Mouse (Mus musculus) stomach, embryonic 16.5 days (tissue): Measurements from ENCODE around the gene Sorbs2. TPM values are rescaled to one million over a fixed set of nuclear protein-coding genes. Genes with fewer than 3 reads are reported as not detected.

Source experiments
- ATAC-seq: fragments of 200-750 bp; cut with Nextera tagmentation; 2 replicates; pipeline ENCODE4 v1.8.0; 2017; ENCODE audit warnings: moderate number of reproducible peaks, moderate TSS enrichment; ENCODE audit not compliant: insufficient read depth, low FRiP score
- H3K27ac ChIP-seq: fragments of 300-500 bp; sonication (generic); 2 replicates; pipeline ENCODE4 v1.5.1; 2014; ENCODE audit warnings: low read length
- H3K27me3 ChIP-seq: fragments of 300-500 bp; sonication (generic); 2 replicates; pipeline ENCODE4 v1.6.1; 2014; ENCODE audit warnings: low read length, control low read depth, mixed read lengths; ENCODE audit not compliant: control insufficient read depth, insufficient read depth
- H3K36me3 ChIP-seq: fragments of 300-500 bp; sonication (generic); 2 replicates; pipeline ENCODE4 v1.6.1; 2014; ENCODE audit warnings: low read length; ENCODE audit not compliant: control insufficient read depth, insufficient read depth
- H3K4me1 ChIP-seq: fragments of 300-500 bp; sonication (generic); 2 replicates; pipeline ENCODE4 v1.6.1; 2014; ENCODE audit warnings: low read length, control low read depth, mixed read lengths; ENCODE audit not compliant: control insufficient read depth, insufficient read depth
- H3K4me2 ChIP-seq: fragments of 300-500 bp; sonication (generic); 2 replicates; pipeline ENCODE4 v1.6.1; 2014; ENCODE audit warnings: low read depth, low read length, mixed read lengths
- H3K4me3 ChIP-seq: fragments of 300-500 bp; sonication (generic); replicated peaks from 2 replicates; pipeline ENCODE4 v1.5.1; 2014; ENCODE audit warnings: mild to moderate bottlenecking, low read length
- H3K9ac ChIP-seq: fragments of 300-500 bp; sonication (generic); 2 replicates; pipeline ENCODE4 v1.6.1; 2014; ENCODE audit warnings: low read length
- H3K9me3 ChIP-seq: fragments of 300-500 bp; sonication (generic); replicated peaks from 2 replicates; pipeline ENCODE4 v1.6.1; 2016; ENCODE audit warnings: low read length, control low read depth; ENCODE audit not compliant: control insufficient read depth
- WGBS: fragments of 180-500 bp; shearing (Covaris S2); extraction: QIAGEN DNeasy Blood & Tissue Kit; methylation state at CpG from one replicate; pipeline ENCODE4 v1.1.7; 2014; 5-methylcytosine and 5-hydroxymethylcytosine counted together
- polyA plus RNA-seq: library from polyadenylated mRNA; unstranded; fragments of >200 nt; fragmentation: Nextera tagmentation; extraction: Ambion mirVana; gene quantifications from 2 replicates; pipeline ENCODE4 v1.2.1, GENCODE M21; 2015

Gene Sorbs2
- polyA plus RNA-seq, 1 experiment from 2014 or later: 28.3 TPM

- Histone ChIP-seq H3K27ac (no peak overlapping the region), H3K4me2 (no peak overlapping the region), H3K36me3 (no peaks in the 10 kb centered on the region), H3K27me3 (no peaks in the 10 kb centered on the region), H3K4me3 (no peak overlapping the region), H3K9ac (no peak overlapping the region), H3K4me1 (no peaks in the 10 kb centered on the region), H3K9me3 (no peaks in the 10 kb centered on the region)
- no peak for ATAC-seq
- WGBS: 72% methylated on average over 3 of the region's 3 CpGs
Measured at GRCm38 (mm10) chr8:45557936-45558335, 50.3 kb downstream of the Sorbs2 start.

DNA sequence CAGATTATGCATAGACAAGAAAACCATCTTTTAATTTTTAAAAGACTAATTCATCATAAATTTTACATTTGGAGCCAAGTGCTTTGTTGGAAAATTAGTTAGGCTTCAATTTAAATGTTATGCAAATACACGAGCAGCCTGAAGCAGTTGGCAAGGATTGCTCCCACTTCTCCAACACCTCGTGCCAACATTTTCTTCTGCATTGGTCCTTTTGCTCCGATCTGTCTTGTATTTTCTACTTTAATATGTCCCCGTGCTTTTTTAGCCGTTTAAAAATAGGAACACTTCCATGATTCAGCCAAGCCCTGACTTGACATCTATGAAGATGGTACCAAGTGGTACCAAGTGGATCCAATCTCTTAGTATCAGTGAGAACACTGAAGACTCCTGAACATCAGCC lies 50.8 kb downstream of the Sorbs2 start:
- no peak overlapping the region for H3K27ac ChIP-seq
- H3K4me2 ChIP-seq: no peak overlapping the region
- no peak overlapping the region for H3K4me3 ChIP-seq
- H3K36me3 ChIP-seq: no peaks in the 10 kb centered on the region
- no peak for ATAC-seq
- no peaks in the 10 kb centered on the region for H3K27me3 ChIP-seq
- no peaks in the 10 kb centered on the region for H3K4me1 ChIP-seq
- 81% methylated on average over 5 of the region's 5 CpGs for WGBS
- no peak overlapping the region for H3K9ac ChIP-seq
- no peaks in the 10 kb centered on the region for H3K9me3 ChIP-seq

DNA sequence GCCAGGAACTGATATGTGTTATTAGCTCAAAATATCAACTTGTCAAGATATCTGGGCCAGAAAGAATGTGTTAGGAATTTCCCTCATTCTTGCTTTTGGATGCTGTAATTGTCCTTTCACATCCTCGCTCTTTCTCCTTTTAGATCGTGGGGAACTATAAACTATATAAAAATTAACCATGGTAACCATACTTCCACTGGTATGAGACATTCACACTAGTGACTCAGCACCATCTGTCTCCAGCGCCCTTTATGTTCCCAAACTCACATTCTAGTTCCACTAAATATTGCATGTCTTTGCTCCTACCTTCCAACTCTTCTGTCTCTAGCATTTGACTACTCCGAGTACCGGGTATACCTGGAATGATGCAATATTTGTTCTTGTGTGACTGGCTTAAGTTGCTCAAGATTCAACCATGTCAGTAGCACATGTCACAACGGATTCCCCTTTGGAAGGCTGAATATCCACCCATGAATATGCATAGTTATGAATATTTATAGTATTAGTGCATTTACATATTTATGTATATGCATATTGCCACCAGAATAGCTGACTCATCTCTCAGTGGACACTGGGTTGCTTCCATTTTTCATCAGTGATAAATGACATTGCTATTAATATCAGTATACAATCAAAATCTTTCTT lies 51.7 kb downstream of the Sorbs2 start:
- Histone ChIP-seq H3K4me1 (no peaks in the 10 kb centered on the region), H3K9me3 (no peaks in the 10 kb centered on the region), H3K27ac (no peak overlapping the region), H3K4me3 (no peak overlapping the region), H3K27me3 (no peaks in the 10 kb centered on the region), H3K9ac (no peak overlapping the region), H3K36me3 (no peaks in the 10 kb centered on the region), H3K4me2 (no peak overlapping the region)
- ATAC-seq: no peak
- WGBS: 85% methylated on average over 6 of the region's 6 CpGs

DNA sequence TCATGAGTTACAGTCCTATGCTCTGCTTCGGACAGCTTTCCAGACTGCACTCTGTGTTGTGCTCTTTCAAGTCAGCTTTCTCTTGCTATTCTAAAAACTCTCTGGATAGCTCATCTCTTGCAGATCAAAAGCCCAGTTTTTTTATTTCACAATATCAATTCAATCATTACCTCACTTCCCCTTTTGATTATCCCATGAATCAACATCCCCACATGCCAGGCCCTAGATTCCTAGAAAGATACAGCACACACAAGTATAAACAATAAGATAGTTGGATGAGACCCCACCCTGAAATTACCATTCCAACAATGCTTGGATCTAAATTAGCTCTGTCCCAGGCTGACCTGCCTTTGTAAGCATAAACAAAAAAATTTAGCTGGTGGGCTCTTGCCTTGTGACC lies 57.6 kb downstream of the Sorbs2 start:
- H3K9ac ChIP-seq: no peak overlapping the region
- no peaks in the 10 kb centered on the region for H3K9me3 ChIP-seq
- H3K27ac ChIP-seq: no peak overlapping the region
- H3K4me2 ChIP-seq: no peak overlapping the region
- ATAC-seq: no peak
- no peak overlapping the region for H3K4me3 ChIP-seq
- 83% methylated on average over 1 of the region's 1 CpGs for WGBS
- H3K36me3 ChIP-seq: no peaks in the 10 kb centered on the region
- no peaks in the 10 kb centered on the region for H3K27me3 ChIP-seq
- H3K4me1 ChIP-seq: no peaks in the 10 kb centered on the region

- WGBS: 87% methylated on average over 4 of the region's 4 CpGs
- ATAC-seq: no peak
- no peak overlapping the region for H3K9ac ChIP-seq
Measured at GRCm38 (mm10) chr8:45570117-45570516, 62.5 kb downstream of the Sorbs2 start.

DNA sequence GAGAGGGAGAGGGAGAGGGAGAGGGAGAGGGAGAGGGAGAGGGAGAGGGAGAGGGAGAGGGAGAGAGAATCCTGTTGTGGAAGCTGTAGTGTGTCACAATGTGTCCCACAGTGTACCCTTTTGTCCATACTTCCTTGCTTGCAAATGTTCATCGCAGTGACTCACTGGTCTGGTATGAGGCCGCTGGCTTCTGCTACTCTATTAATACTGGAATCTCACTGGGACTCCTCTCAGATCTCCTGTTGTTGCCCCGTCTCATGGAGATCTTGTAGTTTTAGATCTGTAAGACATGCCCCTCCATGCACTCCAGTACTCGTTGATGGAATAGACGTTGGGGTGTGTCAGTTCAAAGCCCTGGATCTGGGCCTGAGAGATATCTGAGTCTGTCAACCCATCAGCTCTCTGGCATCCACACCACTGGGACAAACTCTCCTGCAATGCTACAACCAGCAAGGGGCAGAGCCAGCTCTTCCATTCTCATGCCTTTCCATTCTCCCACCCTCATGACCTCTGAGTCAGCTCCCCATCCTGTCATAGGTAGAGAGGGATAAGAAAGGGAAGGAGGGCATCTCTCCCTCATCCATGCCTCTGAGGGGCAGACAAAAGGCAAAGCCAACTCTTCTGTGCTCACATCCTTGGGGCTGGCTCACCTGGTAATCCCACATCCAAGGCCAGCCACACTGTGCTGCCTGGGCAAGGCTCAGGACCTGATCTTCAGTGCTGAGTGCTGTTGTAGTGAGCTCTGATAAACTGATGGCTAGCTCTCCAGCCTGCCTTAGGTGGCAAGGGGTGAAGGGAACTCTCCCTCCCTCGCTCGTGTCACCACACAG lies 72.3 kb downstream of the Sorbs2 start:
- WGBS: 68% methylated on average over 7 of the region's 7 CpGs
- no peaks in the 10 kb centered on the region for H3K9me3 ChIP-seq
- no peak overlapping the region for H3K9ac ChIP-seq
- H3K36me3 ChIP-seq: no peaks in the 10 kb centered on the region
- H3K4me2 ChIP-seq: no peak overlapping the region
- no peaks in the 10 kb centered on the region for H3K27me3 ChIP-seq
- peak; percentile 29 for ATAC-seq
- H3K27ac ChIP-seq: no peak overlapping the region
- H3K4me3 ChIP-seq: no peak overlapping the region
- H3K4me1 ChIP-seq: no peaks in the 10 kb centered on the region

More at GRCm38 (mm10) chr8:45570117-45570516, 62.5 kb downstream of the Sorbs2 start:
- H3K27me3 ChIP-seq: no peaks in the 10 kb centered on the region
- no peak overlapping the region for H3K4me3 ChIP-seq
- no peak overlapping the region for H3K27ac ChIP-seq
- no peak overlapping the region for H3K4me2 ChIP-seq
- no peaks in the 10 kb centered on the region for H3K9me3 ChIP-seq
- no peaks in the 10 kb centered on the region for H3K4me1 ChIP-seq
- H3K36me3 ChIP-seq: no peaks in the 10 kb centered on the region

- Histone ChIP-seq H3K4me2 (no peak overlapping the region), H3K4me3 (no peak overlapping the region), H3K27me3 (no peaks in the 10 kb centered on the region), H3K27ac (no peak overlapping the region), H3K36me3 (no peaks in the 10 kb centered on the region), H3K4me1 (no peaks in the 10 kb centered on the region), H3K9ac (no peak overlapping the region), H3K9me3 (no peaks in the 10 kb centered on the region)
- 53% methylated on average over 3 of the region's 3 CpGs for WGBS
- ATAC-seq: no peak
Measured at GRCm38 (mm10) chr8:45580544-45580866, 72.9 kb downstream of the Sorbs2 start.

- H3K27me3 ChIP-seq: no peaks in the 10 kb centered on the region
- H3K4me3 ChIP-seq: no peak overlapping the region
- H3K27ac ChIP-seq: no peak overlapping the region
- no peak overlapping the region for H3K9ac ChIP-seq
- no peak for ATAC-seq
- peaks cover 6% of the 10 kb centered on the region; the same call in 1 of the 2 replicates for H3K4me1 ChIP-seq
- H3K9me3 ChIP-seq: no peaks in the 10 kb centered on the region
- WGBS: 74% methylated on average over 1 of the region's 1 CpGs
- H3K36me3 ChIP-seq: no peaks in the 10 kb centered on the region
- no peak overlapping the region for H3K4me2 ChIP-seq
Measured at GRCm38 (mm10) chr8:45583856-45584255, 76.3 kb downstream of the Sorbs2 start.

- H3K4me3 ChIP-seq: no peak overlapping the region
- no peaks in the 10 kb centered on the region for H3K27me3 ChIP-seq
- H3K27ac ChIP-seq: no peak overlapping the region
- no peak overlapping the region for H3K9ac ChIP-seq
- ATAC-seq: no peak
- 84% methylated on average over 9 of the region's 9 CpGs for WGBS
- H3K9me3 ChIP-seq: no peaks in the 10 kb centered on the region
- H3K4me1 ChIP-seq: peaks cover 6% of the 10 kb centered on the region; the same call in 1 of the 2 replicates
- no peak overlapping the region for H3K4me2 ChIP-seq
- H3K36me3 ChIP-seq: no peaks in the 10 kb centered on the region
Measured at GRCm38 (mm10) chr8:45584390-45585052, 76.9 kb downstream of the Sorbs2 start.
